1 mouse cellular context compared by ENCODE assay signal in genomic region chr13:17975891-17976290, GRCm38 (mm10).
TF ChIP-seq lines count a peak whose summit lies in the region.

No protein-coding gene starts in this region.

TF ChIP-seq in CH12.LX, 34 proteins besides CTCF, POLR2A, EP300 and RAD21 (continued from another document):
- peak; percentile 92 for TF ChIP-seq MEF2A (IDR thresholded peaks at IDR 0.05; ENCODE audit: borderline replicate concordance, low read depth, low read length)
- TF ChIP-seq NRF1 (IDR thresholded peaks at IDR 0.05; ENCODE audit: low read depth, low read length): no peak
- peak; percentile 98 for TF ChIP-seq JUN (IDR thresholded peaks at IDR 0.05; ENCODE audit: insufficient read depth, low read depth, low read length)
- TF ChIP-seq JUND (conservative IDR thresholded peaks at IDR 0.05; ENCODE audit: low read depth, low read length): peak; percentile 99
- TF ChIP-seq MAX (IDR thresholded peaks at IDR 0.05; ENCODE audit: low read length): no peak; the same call in none of the 2 replicates
- no peak for TF ChIP-seq USF1 (IDR thresholded peaks at IDR 0.05; ENCODE audit: low read depth, low read length)
TF ChIP-seq in CH12.LX: peak in this region for 15.
